Mouse (Mus musculus) kidney, adult 9 months (tissue): ENCODE measurements around the gene Ccdc151.
A peak's percentile ranks its signal among the peaks of the same experiment; 100 is the strongest.

Experiments
- DNase-seq: peaks from one replicate; pipeline ENCODE4 v3.0.0; 2022

The Ccdc151 gene

GRCm38 (mm10) chr9:21996178-21996867 is 6.1 kb downstream of the Ccdc151 start:
- no peak for DNase-seq

DNA sequence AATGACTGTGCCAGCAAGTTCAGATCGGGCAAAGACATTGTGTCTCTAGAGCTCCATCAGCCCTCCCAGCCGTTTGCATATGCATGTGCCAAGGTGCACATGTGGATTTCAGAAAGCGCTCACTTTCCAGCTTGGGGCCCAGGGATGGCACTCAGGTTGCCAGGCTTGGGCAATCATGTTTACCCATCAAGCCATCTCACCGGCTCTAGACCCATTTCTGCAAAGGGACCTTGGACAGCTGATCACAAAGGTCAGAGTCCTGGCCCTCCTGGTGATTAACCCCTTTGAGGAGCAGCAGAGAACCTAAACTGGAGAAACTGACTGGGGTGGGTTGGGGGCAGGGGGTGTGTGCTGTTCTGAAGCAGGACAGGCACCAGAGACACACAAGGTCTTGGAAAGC is 10.2 kb downstream of the Ccdc151 start:
- DNase-seq, result peak; percentile 57

GRCm38 (mm10) chr9:21989230-21990110 is 13.0 kb downstream of the Ccdc151 start, which contains the start of gene Rgl3:
Gene Rgl3, minus strand, starts transcription at chr9:21989446.
- DNase-seq, result peak; percentile 81

DNA sequence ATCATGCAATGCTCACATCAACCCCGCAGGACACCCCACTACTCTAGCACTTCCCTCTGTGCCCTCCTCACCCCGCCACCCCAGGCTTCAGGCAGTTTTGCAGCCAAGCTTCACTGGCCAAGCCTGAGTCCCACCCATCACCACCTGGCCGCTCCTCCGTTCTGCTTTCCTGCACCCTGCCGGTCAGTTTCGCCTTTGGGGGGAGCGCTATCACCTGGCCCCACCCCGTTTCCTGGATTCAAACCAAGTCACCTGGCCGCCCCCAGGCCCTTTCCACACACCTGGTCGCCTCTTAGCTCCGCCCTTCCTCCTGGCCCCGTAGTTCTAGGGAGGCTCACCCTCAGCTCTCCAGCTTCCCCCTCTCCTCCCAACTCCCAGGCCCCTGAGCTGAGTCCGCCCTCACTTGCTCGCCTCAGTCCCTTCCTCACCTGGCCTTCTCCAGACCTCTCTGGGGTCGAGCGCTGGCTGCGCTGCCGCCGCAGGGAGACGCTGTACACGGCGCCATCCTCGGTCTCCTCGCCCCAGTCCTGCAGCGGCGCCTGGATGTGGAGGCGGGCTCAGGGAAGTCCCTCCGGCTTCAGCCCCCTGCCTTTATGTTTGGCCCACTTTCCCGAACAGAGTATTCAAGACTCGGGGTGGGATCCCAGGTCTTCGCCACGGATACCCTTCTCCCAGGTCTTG is 13.9 kb downstream of the Ccdc151 start:
- DNase-seq, result peak; percentile 85

DNA sequence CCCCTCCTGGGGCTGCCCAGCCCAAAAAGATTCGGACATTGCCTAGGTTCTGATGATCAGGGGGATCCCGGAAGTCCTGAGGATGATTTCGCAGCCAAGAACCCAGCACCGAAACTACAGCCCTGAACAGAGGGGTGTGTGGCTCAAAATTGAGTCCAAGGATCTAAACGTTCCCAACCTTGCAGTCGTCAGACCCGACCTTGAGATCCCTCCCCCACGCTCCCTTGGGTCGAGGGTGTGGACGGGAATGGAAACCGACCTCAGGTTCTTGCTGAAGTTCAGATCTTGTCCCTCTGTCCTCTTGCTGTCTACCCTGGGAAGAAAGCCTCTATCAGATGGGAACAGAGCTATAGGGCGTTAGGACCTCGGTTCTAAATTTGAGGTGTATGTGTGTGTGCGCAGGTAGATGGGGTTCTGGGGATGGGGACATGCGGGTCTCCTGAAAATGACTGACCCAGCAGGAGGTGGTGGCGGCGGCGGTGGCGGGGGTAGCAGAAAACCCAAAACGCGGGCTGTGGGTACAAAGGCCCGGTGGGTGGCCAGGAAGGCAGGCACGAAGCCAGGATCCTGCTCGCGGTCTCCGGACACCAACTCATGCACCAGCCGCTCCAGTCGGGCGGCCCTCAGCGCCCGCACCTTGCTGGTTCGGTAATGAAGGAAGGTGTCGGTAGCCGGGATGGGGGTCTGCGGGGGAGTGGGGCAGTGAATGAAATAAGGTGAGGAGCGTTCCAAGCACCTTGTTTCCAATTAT is 14.7 kb downstream of the Ccdc151 start:
- DNase-seq, result peak; percentile 32

- no peak for DNase-seq
Measured at GRCm38 (mm10) chr9:21983911-21984310, 18.5 kb downstream of the Ccdc151 start.

DNA sequence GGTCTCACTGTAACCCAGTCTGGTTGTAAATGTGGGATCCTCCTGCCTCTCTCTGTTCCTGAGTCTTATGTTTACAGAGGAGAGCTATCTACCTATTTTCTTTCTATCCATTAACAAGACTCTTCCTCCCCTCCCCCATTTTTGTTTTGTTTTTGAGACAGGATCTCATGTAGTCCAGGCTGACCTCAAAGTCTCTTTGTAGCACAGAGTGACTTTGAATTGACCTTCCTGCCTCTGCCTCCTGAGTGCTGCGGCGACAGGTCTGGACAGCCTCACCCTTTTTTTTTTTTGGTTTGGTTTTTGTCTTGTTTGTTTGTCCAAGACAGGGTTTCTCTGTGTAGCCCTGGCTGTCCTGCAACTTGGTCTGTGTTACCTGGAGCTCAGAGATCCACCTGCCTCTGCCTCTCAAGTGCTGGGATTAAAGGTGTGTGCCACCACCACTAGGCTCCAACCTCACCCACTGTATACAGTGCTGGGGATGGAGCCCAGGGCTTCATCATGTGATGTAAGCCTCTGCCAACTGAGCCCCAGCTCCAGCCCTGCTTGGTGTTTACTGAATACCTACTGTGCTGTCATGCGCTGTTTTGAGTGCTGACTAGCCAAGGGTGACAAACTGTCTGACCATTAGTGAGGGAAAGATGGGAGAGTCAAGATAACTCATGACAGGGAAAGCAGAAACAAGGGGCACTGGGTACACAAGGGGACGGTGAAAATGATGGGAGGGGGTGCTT is 23.9 kb downstream of the Ccdc151 start:
- DNase-seq, result peak; percentile 50

- DNase-seq, result peak; percentile 47
Measured at GRCm38 (mm10) chr9:21977972-21978371, 24.5 kb downstream of the Ccdc151 start.

DNA sequence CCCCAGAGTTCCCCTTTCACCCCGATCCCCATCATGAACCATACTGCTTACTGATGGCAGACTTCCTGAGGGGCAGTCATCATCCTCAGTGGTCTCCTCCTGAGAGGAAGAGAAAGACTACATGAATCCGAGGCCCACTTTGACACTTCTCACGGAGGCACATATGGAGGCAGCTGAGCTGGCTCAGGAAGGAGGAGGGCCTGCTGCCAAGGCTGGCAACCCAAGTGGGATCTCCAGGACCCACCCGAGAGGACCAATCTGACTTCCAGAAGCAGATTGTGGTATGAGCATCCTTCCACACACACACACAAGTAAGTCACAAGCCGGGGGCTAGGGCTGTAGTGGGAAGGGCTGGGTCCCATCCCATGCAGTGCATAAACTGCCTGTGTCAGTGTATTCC is 25.1 kb downstream of the Ccdc151 start:
- DNase-seq, result no peak

DNA sequence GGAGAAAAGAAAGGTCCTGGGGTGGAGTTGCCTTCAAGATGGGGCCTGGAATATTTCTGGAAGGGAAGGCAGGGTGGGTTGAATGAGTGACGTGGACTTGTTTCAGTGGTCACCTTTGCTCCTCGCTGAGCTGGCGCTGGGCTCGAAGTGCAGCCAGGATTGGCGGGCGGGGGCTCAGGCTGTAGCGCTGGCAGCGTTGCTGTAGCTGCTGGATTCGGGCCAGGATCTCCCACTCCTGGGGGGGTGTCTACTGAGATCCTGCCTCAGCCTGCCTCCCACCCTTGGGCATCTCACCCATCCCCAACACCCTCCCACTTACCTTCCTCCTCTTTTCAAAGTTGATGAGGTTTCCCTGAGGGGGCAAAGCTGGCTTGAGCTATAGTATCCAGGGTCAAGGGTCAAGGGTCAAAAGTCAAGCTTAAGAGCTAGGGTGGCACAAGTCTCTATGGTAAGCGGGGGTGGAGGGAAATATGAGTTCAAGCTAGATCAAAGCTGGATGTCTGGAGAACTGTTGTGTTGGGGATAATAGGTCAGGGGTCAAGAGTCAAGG is 25.7 kb downstream of the Ccdc151 start:
- no peak for DNase-seq

DNA sequence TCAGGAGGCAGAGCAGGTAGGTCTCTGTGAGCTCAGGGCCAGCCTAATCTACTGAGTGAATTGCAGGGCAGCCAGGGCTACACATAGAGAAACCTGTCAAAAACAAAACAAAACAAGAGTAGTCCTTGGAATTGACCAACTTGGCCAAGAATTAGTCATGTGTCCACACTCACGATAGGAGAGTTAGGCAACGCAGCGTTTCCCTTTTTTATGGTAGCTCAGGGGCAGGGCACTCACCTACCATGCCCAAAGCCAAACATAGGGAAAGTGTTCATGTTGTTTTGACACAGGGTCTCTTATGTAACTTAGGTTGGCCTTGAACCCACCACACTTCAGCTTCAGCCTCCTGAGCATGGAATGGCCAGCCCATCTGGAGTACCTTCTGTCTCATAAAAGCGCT is 33.1 kb downstream of the Ccdc151 start:
- no peak for DNase-seq

GRCm38 (mm10) chr9:21968883-21969282 is 33.6 kb downstream of the Ccdc151 start:
- no peak for DNase-seq

DNA sequence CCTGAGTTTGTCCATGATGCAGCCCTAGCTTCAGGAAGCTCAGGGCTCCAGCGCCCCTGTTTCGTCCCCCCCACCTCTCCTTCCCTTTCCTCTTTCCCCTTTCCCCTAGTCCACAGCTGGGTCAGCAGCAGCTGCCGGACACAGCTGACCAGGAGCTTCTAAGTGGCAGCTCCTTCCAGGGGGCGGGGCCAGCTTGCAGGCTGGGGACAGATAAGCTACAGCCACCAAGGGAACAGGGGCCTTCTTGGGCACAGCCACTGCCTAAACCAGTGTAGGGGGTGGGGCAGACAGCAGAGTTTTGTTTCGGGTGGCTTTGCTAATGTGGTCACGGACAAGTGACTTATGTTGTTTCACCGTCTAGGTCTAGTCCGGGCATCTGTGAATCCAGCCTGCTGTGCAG is 39.0 kb downstream of the Ccdc151 start, which contains the start of gene Epor:
Gene Epor (minus strand): TSS at position 90 of the 400 bp plus-strand sequence.
- DNase-seq, result peak; percentile 51

DNA sequence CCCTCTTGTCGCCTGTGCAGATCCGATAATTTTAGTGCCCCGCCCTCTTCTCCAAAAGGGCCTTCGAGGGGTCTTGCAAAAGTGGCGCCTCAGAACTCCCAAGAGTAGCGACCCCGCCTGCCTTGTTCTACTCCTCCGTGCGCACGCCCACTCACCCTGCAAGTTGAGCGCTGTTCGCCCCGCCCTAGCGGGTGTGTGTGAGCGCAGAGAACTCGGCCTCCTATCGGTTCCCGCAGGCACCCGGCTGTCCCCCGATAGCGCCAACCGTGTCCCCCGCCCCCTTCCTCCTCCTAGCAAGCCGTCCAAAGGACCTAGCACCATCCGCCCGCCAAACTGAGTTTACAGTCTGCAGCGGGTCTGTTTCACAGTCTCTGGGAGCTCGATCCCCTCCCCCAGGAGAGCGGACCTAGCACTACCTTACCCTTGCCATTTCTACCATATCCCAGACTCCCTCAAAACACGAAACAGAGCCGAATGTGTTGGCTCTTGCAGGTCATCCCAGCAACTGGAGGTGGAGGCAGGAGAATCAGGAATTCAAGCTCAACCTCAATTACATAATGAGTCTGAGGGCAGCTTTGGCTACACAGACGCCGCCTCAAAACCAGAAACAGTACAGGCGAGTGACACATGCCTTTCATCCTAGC is 39.9 kb downstream of the Ccdc151 start:
- DNase-seq, result peak; percentile 49

GRCm38 (mm10) chr9:21962010-21962409 is 40.4 kb downstream of the Ccdc151 start:
- no peak for DNase-seq

GRCm38 (mm10) chr9:21961366-21961980 is 41.0 kb downstream of the Ccdc151 start:
- DNase-seq, result no peak

- no peak for DNase-seq
Measured at GRCm38 (mm10) chr9:21960558-21961208, 41.8 kb downstream of the Ccdc151 start.

DNA sequence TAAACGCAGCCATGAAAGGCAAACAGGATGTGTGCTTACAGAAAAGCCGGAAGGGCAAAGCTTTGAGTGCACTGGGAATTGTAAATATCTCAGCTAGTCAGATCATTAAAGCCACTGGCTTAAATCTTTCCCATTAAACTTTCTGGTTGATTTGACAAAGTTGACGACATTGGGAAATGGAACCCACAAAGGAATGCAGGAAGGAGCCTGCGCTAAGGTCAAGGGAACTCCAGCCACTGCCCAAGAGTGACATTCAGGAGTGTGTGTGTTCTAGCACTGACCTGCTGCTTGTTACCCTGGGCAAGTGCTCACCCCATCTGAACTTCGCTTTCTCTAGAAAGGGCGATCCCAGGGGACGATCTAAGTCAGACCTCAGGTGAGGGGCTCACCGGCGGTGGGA is 42.3 kb downstream of the Ccdc151 start:
- peak; percentile 63 for DNase-seq

DNA sequence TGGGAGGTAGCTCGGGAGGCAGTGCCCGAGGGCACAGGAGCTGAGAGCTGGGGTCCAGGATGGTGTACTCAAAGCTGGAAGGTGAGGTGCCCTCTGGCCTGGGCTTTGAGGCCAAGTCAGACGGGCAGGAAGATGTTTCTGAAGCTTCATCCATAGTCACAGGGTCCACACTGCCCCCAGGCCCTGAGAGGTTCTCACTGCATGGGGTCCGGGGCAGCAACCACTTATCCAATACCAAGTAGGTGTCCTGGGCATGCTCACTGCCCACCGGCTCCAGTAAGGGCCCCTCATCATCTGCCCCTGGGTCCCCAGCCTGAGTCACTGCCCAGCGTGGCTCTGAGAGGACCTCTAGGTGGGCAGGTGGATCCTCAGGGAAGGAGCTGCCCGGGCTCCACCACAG is 43.2 kb downstream of the Ccdc151 start:
- DNase-seq, result no peak

- no peak for DNase-seq
Measured at GRCm38 (mm10) chr9:21958372-21958771, 44.1 kb downstream of the Ccdc151 start.
